Mouse (Mus musculus): ENCODE measurements around the gene Pdss2. TPM values are rescaled to one million over a fixed set of nuclear protein-coding genes. Genes with fewer than 3 reads are reported as not detected.

The Pdss2 gene
- polyA plus RNA-seq, 1 experiment: 13.1 TPM

- Histone ChIP-seq H3K9ac (ENCODE audit: low read depth, poor library complexity, severe bottlenecking) (no peak overlapping the region), H3K27ac (ENCODE audit: insufficient read depth, low read length) (no peak overlapping the region), H3K9me3 (replicated peaks; ENCODE audit: control insufficient read depth, insufficient read depth, low read length, poor library complexity, severe bottlenecking) (no peaks in the 10 kb centered on the region), H3K4me1 (ENCODE audit: control insufficient read depth, insufficient read depth, low read length) (no peaks in the 10 kb centered on the region), H3K27me3 (ENCODE audit: control insufficient read depth, insufficient read depth, low read length, poor library complexity, severe bottlenecking) (no peaks in the 10 kb centered on the region), H3K36me3 (ENCODE audit: control insufficient read depth, insufficient read depth, low read length, poor library complexity, severe bottlenecking) (no peaks in the 10 kb centered on the region), H3K4me3 (ENCODE audit: low read depth, low read length) (no peak overlapping the region)
- TF ChIP-seq POLR2A (IDR thresholded peaks at IDR 0.05; ENCODE audit: insufficient read depth, low read length) (no peak), CTCF (IDR thresholded peaks at IDR 0.05; ENCODE audit: low read depth, low read length) (no peak), EP300 (IDR thresholded peaks at IDR 0.05; ENCODE audit: insufficient read depth, low read depth, low read length) (no peak)
Measured at GRCm38 (mm10) chr10:43317327-43317951, 96.2 kb downstream of the Pdss2 start.

- no peaks in the 10 kb centered on the region for H3K4me1 ChIP-seq (ENCODE audit: control insufficient read depth, insufficient read depth, low read length)
- H3K27me3 ChIP-seq (ENCODE audit: control insufficient read depth, insufficient read depth, low read length, poor library complexity, severe bottlenecking): no peaks in the 10 kb centered on the region
- no peak overlapping the region for H3K9ac ChIP-seq (ENCODE audit: low read depth, poor library complexity, severe bottlenecking)
- H3K36me3 ChIP-seq (ENCODE audit: control insufficient read depth, insufficient read depth, low read length, poor library complexity, severe bottlenecking): no peaks in the 10 kb centered on the region
- H3K9me3 ChIP-seq (replicated peaks; ENCODE audit: control insufficient read depth, insufficient read depth, low read length, poor library complexity, severe bottlenecking): no peaks in the 10 kb centered on the region
- no peak overlapping the region for H3K27ac ChIP-seq (ENCODE audit: insufficient read depth, low read length)
- TF ChIP-seq CTCF (IDR thresholded peaks at IDR 0.05; ENCODE audit: low read depth, low read length) (no peak), EP300 (IDR thresholded peaks at IDR 0.05; ENCODE audit: insufficient read depth, low read depth, low read length) (no peak), POLR2A (IDR thresholded peaks at IDR 0.05; ENCODE audit: insufficient read depth, low read length) (no peak)
- H3K4me3 ChIP-seq (ENCODE audit: low read depth, low read length): no peak overlapping the region
Measured at GRCm38 (mm10) chr10:43321019-43321418, 99.7 kb downstream of the Pdss2 start.

- Histone ChIP-seq H3K4me1 (ENCODE audit: control insufficient read depth, insufficient read depth, low read length) (no peaks in the 10 kb centered on the region), H3K9me3 (replicated peaks; ENCODE audit: control insufficient read depth, insufficient read depth, low read length, poor library complexity, severe bottlenecking) (no peaks in the 10 kb centered on the region), H3K27me3 (ENCODE audit: control insufficient read depth, insufficient read depth, low read length, poor library complexity, severe bottlenecking) (no peaks in the 10 kb centered on the region), H3K4me3 (ENCODE audit: low read depth, low read length) (no peak overlapping the region), H3K9ac (ENCODE audit: low read depth, poor library complexity, severe bottlenecking) (no peak overlapping the region), H3K36me3 (ENCODE audit: control insufficient read depth, insufficient read depth, low read length, poor library complexity, severe bottlenecking) (no peaks in the 10 kb centered on the region), H3K27ac (ENCODE audit: insufficient read depth, low read length) (no peak overlapping the region)
- TF ChIP-seq CTCF (IDR thresholded peaks at IDR 0.05; ENCODE audit: low read depth, low read length) (no peak), POLR2A (IDR thresholded peaks at IDR 0.05; ENCODE audit: insufficient read depth, low read length) (no peak), EP300 (IDR thresholded peaks at IDR 0.05; ENCODE audit: insufficient read depth, low read depth, low read length) (no peak)
Measured at GRCm38 (mm10) chr10:43322446-43323178, 101.3 kb downstream of the Pdss2 start.

- TF ChIP-seq CTCF (IDR thresholded peaks at IDR 0.05; ENCODE audit: low read depth, low read length) (no peak), POLR2A (IDR thresholded peaks at IDR 0.05; ENCODE audit: insufficient read depth, low read length) (no peak), EP300 (IDR thresholded peaks at IDR 0.05; ENCODE audit: insufficient read depth, low read depth, low read length) (no peak)
Measured at GRCm38 (mm10) chr10:43323386-43323785, 102.1 kb downstream of the Pdss2 start.

GRCm38 (mm10) chr10:43329813-43330212 lies 108.5 kb downstream of the Pdss2 start:
- Histone ChIP-seq H3K27me3 (ENCODE audit: control insufficient read depth, insufficient read depth, low read length, poor library complexity, severe bottlenecking) (no peaks in the 10 kb centered on the region), H3K36me3 (ENCODE audit: control insufficient read depth, insufficient read depth, low read length, poor library complexity, severe bottlenecking) (no peaks in the 10 kb centered on the region), H3K4me1 (ENCODE audit: control insufficient read depth, insufficient read depth, low read length) (no peaks in the 10 kb centered on the region), H3K27ac (ENCODE audit: insufficient read depth, low read length) (no peak overlapping the region), H3K4me3 (ENCODE audit: low read depth, low read length) (no peak overlapping the region), H3K9ac (ENCODE audit: low read depth, poor library complexity, severe bottlenecking) (no peak overlapping the region), H3K9me3 (replicated peaks; ENCODE audit: control insufficient read depth, insufficient read depth, low read length, poor library complexity, severe bottlenecking) (no peaks in the 10 kb centered on the region)
- no peak for TF ChIP-seq CTCF (IDR thresholded peaks at IDR 0.05; ENCODE audit: low read depth, low read length)
- TF ChIP-seq EP300 (IDR thresholded peaks at IDR 0.05; ENCODE audit: insufficient read depth, low read depth, low read length): no peak
- TF ChIP-seq POLR2A (IDR thresholded peaks at IDR 0.05; ENCODE audit: insufficient read depth, low read length): no peak

More at GRCm38 (mm10) chr10:43323386-43323785, 102.1 kb downstream of the Pdss2 start:
- Histone ChIP-seq H3K9ac (ENCODE audit: low read depth, poor library complexity, severe bottlenecking) (no peak overlapping the region), H3K27ac (ENCODE audit: insufficient read depth, low read length) (no peak overlapping the region), H3K27me3 (ENCODE audit: control insufficient read depth, insufficient read depth, low read length, poor library complexity, severe bottlenecking) (no peaks in the 10 kb centered on the region), H3K4me3 (ENCODE audit: low read depth, low read length) (no peak overlapping the region), H3K36me3 (ENCODE audit: control insufficient read depth, insufficient read depth, low read length, poor library complexity, severe bottlenecking) (no peaks in the 10 kb centered on the region), H3K4me1 (ENCODE audit: control insufficient read depth, insufficient read depth, low read length) (no peaks in the 10 kb centered on the region), H3K9me3 (replicated peaks; ENCODE audit: control insufficient read depth, insufficient read depth, low read length, poor library complexity, severe bottlenecking) (no peaks in the 10 kb centered on the region)

GRCm38 (mm10) chr10:43330691-43331090 lies 109.4 kb downstream of the Pdss2 start:
- Histone ChIP-seq H3K9ac (ENCODE audit: low read depth, poor library complexity, severe bottlenecking) (no peak overlapping the region), H3K27me3 (ENCODE audit: control insufficient read depth, insufficient read depth, low read length, poor library complexity, severe bottlenecking) (no peaks in the 10 kb centered on the region), H3K36me3 (ENCODE audit: control insufficient read depth, insufficient read depth, low read length, poor library complexity, severe bottlenecking) (no peaks in the 10 kb centered on the region), H3K4me1 (ENCODE audit: control insufficient read depth, insufficient read depth, low read length) (no peaks in the 10 kb centered on the region), H3K9me3 (replicated peaks; ENCODE audit: control insufficient read depth, insufficient read depth, low read length, poor library complexity, severe bottlenecking) (no peaks in the 10 kb centered on the region), H3K27ac (ENCODE audit: insufficient read depth, low read length) (no peak overlapping the region), H3K4me3 (ENCODE audit: low read depth, low read length) (no peak overlapping the region)
- no peak for TF ChIP-seq EP300 (IDR thresholded peaks at IDR 0.05; ENCODE audit: insufficient read depth, low read depth, low read length)
- TF ChIP-seq POLR2A (IDR thresholded peaks at IDR 0.05; ENCODE audit: insufficient read depth, low read length): no peak
- TF ChIP-seq CTCF (IDR thresholded peaks at IDR 0.05; ENCODE audit: low read depth, low read length): no peak
